Mouse (Mus musculus): ENCODE results near the gene Degs1.

DNA sequence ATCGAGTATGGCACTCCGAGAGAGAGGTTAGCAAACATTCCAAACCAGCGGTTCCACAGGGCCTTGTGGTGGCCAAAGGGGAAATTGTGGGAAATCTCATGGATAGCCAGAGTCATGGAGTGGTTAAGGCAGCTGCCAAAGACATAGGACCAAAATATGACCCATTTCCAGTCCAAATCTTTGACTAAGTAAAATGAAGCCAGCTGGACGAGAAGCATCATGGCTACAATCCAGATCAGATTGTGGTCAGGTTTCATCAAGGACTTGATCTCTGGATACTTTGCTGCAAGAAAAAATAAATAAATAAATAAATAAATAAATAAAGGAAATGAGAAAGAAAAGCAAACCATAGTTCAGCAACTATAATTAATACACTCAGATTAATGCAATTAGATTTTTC lies 3.2 kb downstream of the Degs1 start:
- TF ChIP-seq POLR2A (IDR thresholded peaks at IDR 0.05; ENCODE audit: low read depth, low read length), result no peak
- TF ChIP-seq CTCF (IDR thresholded peaks at IDR 0.05; ENCODE audit: extremely low read depth, insufficient read depth, insufficient read length, insufficient replicate concordance), result no peak

Data from spleen, adult 2 months (tissue).